Mouse (Mus musculus): ENCODE measurements around the gene Gnaq. TPM values are rescaled to one million over a fixed set of nuclear protein-coding genes. Genes with fewer than 3 reads are reported as not detected.

Gene Gnaq
- 10 to 100 TPM; 12.4 to 16.5 TPM for total RNA-seq (2023)

DNA sequence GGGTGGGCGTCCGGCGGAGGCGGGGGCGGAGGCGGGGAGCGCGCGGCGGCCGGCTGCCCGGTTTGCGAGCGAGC is at the start of gene Gnaq:
Gene Gnaq (plus strand): TSS at position 41 of the 74 bp plus-strand sequence.

DNA sequence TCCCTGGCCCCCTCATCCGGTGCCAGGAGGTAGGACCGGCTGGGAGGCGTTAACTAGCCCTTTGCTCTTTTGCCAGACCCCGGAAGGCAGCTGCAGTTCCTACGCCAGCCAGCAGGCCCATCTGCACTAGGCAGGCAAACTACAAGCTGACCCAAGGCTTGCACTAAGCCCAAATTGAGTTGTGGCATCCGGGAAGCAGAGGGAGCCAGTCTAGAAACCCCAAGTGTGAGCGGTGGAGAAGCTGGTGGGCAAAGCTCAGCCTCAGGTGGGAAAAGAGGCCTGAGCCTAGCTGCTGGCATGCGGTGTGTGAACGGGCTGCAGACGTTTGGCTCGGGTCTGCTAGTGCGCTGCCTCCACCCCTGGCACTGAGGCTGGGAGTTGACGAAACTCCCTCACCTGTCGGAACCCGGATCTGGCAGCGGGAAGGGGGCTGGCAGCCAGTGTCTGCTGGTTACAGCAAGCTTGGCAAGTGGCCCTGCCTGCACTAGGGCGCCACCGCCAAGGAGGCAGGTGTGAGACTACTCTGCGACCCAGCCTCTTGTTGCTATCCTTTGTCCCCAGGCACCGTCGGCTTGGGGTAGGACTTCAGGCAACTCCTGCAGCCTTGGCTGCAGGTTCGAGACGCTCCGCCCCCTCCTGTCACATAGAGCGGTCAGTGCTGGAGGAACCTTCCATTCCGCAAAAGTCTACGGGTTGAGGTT is 303.1 kb downstream of the Gnaq start, which contains the start of gene Gna14:
Gene Gna14 (plus strand): TSS at position 232 of the 701 bp plus-strand sequence.

Other genes with a start within 250 kb of the Gnaq start
- 10 to 100 TPM; 25.4 to 27.6 TPM for gene Psat1, start 185.5 kb upstream of the Gnaq start, total RNA-seq (2023)
- 1 to 10 TPM; 6.9 to 7.9 TPM for gene Cep78, start 147.8 kb upstream of the Gnaq start, total RNA-seq (2023)